Mouse (Mus musculus) cerebellum, adult 9-10 months (tissue): ENCODE measurements around the gene Slc1a2.

ENCODE experiments used
- DNase-seq: peaks from one replicate; pipeline ENCODE4 v3.0.0; 2022

Slc1a2 gene

DNA sequence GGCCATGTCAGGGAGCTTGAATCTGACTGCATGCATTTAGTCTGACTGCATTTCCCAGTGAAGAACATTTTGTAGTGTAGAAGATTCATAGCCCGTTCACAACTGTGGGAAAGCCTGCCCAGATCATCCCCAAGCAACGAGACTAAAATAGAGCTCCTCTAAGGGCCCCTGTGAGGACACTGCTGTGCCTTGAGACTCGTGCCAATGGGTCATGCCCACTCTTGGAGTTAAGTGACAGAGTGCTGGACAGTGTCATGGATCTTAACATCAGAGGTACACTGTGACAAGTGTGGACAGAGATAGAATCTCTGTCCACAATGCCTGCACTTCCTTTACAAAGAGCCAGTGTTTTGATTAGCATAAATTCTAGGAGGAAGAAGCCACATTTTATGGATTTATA lies 109.8 kb downstream of the Slc1a2 start:
- no peak for DNase-seq

DNA sequence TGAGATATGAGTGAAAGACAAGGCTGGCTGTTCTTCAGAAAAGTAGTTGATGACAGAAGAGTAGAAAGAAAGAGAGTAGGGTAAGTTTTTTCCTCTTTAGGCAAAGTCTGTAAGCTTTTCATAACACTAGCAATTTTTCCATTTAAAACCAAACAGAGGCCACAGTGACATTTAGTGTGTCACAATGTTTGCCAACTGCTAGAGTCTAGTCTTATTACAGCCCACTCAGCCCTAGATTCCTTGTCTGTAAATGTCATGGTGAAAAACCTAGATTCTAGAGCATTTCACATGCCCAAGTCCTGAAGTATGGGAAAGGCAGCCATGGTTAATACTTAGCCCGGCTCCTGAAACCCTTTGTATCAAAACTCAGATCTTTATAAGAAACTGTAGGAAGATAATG lies 112.8 kb downstream of the Slc1a2 start:
- no peak for DNase-seq

DNA sequence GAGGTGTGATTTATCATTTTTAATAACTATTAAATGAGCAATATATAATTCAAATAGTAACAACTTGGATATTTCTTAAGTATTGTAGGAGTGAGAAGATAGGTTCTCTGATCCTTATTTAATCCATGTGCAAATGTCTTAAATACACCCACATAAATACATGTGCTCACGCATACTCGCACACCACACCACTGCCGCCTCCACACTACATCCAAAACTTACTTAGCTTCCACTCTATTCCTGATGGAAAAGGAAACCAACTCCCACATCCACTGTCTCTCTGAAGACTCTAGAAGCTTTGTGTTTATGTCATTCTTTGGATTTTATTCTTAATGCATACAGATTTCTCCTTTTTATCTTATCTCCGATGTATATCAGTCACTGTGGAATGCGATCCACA lies 113.8 kb downstream of the Slc1a2 start:
- DNase-seq, result no peak

DNA sequence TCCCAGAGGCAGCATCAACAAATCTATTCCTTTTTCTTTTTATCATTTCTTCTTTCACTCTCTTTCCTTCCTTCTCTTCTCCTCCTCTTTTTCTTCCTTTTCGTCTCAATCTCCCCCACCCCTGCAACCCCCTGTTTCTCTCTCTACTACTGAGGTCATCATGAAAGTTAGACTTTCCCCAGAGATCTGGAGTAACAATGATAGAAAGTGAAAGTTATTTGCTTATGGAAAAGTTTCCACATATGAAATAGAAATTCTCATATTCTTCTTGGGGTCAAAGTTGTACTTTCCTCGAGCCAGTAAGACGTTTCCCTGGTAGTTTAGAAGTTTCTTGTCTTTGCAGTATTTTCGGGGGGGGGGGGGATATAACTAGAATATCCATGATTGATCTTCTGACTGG lies 116.2 kb downstream of the Slc1a2 start:
- DNase-seq, result no peak

DNA sequence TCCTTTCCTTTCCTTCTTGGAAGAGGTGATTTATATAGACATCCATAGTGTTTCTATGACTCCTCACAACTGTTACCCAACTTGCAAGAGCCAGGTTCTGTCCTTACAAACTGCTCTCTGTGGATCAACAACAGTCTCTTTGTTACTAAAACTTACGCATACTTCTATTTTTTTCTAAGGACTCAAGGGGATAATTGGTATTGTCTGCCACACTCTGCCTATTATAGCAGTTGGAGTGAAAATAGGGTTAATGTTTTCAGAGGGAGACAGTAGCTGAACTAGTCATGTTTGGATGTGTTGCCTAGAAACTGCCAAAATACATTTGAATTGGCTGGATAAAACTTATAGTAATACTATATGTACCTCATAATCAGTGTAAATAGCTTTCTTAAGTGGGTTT lies 117.1 kb downstream of the Slc1a2 start:
- no peak for DNase-seq

DNA sequence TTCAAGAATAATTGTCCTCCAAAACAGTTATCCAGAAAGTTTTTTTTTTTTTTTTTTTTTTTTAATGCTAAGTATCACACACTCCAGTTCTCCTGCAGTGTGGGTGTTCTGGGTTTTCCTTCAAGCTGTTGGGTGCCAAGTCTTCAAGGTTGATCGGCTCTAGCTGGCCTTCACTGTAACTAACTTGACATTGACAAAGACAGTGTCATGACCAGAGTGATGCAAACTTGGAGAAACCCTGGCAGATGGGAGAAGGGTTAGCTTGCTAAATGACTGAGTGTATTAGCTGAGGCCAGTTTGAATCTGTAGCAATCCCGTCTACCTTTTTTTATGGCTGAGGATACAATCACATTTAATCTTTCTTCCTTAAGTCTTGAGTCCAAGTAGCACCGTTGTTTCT lies 119.7 kb downstream of the Slc1a2 start:
- no peak for DNase-seq

DNA sequence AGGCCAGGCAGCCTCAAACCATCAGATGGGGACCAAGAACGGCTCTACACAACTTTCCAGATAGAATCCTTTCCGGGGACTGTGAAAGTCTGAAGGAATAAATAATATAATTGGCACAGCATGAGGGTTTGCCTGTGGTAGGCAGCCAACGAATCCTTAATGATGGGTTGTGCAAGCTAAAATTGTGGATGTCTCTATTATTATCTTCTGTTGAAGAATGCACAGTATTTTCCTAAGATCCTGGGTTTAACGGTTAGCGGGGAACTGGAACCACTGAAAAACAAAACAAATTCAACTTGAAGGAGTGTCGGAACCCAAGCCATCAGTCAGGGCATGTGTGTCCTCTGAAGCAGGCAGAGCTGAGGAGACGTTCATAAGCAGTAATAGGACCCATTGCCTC lies 124.3 kb downstream of the Slc1a2 start:
- DNase-seq, result no peak

DNA sequence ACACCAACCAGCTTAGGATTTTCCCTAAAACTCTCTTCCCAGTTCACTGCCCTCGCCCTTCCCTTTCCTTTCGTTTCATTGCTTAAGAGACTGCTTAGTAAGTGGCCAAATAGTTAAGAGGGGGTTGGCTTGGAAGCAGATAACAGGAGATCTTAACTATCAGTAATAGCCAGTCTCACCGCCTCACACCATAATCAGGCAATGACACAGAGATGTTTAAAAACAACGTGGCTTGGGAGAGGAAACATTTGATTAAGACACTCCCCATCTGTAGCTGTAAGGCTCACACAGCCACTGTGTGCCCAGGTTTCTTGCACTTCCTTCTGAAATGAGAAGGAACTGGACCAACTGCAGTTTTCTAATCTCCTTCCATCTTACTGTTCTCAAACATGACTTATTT lies 127.2 kb downstream of the Slc1a2 start:
- DNase-seq, result no peak

DNA sequence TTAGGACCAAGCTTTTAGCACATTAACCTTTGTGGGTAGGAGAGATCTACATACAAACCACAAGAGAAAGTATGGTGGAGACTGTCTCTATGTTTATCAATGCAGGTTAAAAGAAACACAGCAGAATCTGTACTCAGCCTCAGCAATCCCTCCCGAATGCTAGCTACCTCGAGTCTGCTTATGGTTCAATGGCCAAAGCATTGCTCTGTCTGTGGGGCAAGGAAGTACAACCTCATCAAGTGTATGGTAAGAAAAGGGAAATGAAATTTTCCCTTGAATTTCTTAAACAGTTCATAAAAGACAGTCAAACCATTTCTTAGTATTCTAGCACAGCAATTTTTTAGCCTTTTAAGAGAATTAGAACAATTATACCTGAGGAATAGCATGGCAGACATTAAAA lies 133.2 kb downstream of the Slc1a2 start:
- DNase-seq, result no peak

DNA sequence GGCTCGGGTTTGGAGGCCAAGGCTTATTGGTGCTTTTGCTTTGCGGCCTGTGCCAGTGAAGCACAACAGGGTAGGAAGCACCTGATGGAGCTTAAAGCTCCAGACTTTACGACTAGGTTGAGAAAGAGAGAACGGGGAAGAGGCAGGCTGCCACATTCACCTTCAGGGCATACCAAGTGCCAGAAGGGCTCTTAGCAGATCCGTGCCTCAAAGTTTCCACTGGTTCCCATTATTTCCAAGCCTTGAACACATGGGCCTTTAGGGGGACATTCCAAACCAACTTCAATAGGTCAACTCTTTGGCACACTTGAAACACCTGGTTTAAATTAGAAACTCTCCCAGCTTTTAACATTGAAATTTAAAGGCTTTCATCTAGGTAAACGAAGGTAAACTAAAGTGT lies 134.3 kb downstream of the Slc1a2 start:
- no peak for DNase-seq

DNA sequence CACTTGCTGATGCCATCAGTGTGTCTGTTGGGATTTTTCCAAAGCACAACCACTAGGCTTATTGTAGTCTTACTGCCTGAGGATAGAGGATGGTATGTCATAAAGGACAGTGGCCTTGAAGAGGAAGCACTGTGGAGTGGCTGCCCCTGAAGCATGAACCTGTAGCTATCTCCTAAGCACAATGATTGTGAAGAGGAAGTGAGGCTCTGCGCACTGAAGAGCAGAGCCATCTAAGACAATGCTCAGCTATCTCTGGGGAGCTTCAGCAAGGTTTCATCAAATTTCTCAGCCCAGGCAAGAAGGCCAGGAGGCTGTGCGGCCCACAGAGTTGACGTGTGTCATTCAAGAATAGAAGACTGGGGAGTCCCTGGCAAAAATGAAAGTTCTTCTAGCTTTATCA lies 136.6 kb downstream of the Slc1a2 start:
- no peak for DNase-seq

DNA sequence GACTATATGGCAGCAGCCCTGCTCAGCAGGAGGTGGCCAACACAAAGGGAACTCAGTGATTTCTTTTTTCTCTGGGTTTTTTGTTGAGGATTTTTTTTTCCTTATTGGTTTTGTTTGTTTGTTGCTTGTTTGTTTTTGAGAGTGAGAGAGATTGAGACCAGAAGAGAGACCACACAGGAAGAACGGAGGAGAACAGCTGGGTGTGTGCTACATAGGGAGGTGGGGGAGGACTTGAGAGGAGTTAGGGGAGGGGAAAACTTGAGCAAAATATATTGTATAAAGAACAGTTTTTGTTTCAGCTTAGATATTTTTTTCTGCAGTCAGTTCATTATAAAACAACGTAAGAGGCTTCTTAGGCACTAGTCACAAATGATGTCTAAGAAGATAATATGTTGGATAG lies 139.7 kb downstream of the Slc1a2 start:
- no peak for DNase-seq

DNA sequence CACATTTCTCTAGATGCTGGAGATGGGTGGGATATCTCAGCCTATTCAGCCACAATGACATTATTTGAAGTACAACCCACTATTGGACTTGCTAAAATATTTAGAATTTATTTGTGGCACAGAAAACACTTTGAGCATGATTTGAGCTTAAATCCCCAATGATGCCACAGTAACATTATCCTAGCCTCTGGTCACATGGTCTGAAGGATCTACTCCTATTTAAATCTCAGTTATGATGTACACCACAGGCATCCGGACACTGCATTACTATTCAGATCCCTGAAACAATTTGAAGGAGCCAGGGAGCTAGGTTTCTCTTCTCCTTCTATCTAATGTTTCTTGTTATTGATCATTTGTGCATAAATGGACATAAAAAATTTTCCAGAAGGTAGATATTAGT lies 143.4 kb downstream of the Slc1a2 start:
- no peak for DNase-seq

DNA sequence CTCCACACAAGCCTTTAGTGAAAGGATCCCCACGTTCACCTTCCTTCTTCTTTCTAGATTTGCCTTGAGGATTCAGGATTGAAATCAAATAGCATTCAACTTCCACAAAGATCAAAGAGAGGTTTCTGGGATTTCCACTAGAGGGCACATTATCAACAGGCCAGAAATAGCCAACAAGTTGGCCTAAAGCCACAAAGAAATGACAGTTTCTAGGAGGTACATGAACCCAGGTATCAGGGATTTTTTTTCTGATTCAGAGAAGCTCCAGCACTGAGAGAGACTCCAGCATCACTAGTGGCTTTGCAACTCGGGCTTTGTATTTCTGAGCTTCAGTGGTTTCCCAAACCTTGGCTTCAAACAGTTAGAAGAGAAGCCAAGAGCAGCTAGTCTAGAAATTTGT lies 145.7 kb downstream of the Slc1a2 start:
- DNase-seq, result peak; percentile 36

DNA sequence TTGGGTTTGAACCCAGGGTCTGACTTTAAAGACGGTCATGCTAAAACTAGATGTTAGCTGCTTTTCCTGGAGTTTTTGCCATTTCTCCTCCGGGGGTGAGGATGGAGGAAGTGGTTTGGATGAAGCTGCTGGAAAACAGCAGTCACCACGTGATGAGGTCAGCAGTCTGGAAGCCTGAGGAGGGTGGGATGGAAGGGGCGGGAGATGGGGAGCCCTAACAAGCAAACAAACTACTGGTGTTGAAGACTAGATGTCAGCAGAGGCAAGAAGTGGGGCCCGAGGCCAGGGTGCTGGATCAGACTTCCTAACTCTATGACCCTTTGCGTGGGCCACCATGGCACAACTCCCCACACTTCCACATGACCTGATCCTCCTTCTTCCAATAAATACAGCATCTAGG lies 146.8 kb downstream of the Slc1a2 start:
- DNase-seq, result no peak

DNA sequence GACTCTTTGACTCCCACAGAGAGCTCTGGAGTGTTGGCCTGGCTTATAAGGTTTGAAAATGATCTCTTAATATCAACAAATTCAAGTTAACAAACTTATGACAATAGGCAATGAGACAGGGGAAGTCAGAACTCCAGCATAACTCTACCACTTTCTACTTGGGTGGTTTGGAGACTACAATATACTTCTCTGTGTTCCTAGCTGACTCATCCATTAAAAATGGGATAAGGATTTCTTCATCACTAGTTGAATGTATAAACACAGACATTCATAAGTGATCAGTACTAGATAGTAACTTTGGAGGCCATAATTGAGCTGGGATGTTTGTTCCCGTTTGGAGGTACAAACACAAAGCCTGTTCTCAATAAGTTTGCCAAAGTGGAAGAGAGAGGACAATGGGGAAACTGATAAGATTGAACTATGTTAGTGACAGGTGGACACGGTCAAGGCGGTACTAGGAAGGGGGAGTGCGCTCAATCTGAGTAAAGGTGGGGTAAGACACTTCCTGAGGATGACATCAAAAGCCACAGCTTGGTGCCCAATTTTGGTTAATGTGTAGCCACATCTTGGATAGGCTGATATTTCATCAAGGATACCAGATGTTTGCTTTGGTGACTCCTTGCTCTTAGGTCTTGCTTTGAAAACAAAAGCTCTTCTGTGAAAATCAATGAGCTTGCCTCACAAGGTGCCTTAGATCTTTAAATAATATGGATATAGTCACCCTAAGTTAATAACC lies 147.5 kb downstream of the Slc1a2 start:
- DNase-seq, result no peak

DNA sequence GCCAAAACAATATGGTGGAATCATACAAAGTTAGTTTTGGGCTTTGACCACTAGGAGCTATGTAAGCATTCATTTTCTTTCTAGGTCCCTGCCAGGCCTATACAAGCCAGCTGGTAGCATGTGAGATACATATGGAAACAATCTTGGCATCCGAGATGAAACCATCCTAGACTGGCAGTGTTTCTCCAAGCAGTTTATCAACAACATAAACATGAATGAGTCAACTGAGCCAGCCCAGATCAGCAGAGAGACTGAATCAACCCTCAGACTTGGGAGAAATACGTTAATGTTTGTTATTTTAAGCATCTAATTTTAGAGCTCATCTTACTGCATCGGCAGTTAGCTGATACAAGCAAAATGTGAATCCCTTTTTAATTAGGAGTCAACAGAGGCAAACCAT lies 149.2 kb downstream of the Slc1a2 start:
- DNase-seq, result no peak

DNA sequence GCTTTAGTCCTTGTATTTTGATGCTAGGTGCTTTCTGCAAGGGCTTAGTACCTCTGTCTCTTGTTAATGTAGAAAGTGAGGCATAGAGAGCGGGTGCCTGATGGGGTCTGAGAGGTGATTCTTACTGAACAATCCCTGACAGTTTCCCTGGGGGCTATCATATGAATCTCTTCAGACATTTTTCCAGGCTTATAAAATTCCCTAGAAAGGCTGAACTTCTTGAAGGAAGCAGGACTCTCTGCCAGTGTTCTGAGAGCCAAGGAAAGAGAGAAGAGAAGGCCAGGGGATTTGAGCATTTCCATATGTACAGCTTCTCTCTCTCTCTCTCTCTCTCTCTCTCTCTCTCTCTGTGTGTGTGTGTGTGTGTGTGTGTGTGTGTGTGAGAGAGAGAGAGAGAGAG lies 151.0 kb downstream of the Slc1a2 start:
- DNase-seq, result no peak

DNA sequence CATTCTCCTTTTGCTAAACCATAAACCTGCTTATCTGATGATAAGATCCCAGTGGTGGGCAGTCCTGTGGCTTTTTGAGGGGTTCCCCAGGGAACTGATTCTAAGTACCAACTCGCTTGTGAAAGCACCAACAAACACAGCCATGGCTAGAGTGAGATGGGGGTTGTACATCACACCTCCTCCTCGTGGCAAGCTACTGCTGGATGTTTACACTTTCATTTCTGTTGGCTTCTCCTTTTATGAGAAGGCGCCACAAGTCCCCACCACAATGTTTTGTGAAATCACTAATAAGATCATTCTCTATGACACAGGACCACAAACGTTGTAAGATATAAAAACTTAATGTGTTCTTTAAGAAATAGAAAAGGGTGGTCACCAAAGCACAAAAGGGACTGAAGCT lies 154.3 kb downstream of the Slc1a2 start:
- no peak for DNase-seq

DNA sequence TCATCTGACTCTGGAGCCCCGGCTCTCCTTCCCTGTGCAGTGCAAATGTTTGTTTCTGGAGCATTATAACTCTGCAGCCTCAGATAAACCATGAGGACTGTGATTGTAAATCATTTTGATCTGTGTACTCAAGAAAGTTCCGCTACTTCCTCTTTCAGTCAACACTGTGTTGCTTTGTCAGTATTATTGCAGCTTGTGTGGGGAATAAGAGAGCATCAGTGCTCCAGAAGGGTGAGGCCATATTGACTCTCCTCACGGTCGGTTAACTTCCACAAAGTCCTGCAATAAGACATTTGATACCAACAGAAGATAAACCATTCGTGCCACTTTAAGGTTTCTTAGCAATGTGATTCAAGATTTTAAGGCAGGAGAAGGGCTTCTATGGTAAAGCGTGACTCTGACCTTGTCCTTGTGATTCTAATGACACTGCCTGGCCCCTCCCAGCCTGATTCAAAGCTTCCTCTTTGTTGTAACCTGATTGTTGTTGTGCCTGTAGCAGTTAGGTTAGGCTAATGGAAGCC lies 156.9 kb downstream of the Slc1a2 start:
- DNase-seq, result no peak

DNA sequence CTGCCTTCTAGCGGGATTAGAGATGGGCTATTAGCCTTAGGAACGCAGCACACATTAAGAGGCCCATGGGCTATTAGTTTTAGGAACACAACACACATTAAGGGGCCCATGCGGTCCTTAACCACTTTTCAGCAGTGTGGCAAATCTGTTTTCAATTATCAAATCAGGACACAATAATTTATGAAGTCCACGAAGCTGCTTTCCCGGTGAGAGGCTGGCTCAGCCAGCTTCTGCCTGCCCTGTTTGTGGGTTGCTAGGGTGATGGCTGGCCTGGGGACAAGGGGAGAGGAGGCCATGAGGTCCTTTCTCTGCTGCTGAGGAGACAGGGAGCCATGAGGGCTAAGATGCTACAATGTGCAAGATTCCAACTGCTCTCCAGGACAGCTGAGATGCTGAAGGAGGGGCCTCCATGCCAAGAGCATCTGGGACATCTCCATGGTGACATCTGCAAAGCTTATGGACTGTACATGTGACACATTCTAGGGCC lies 161.8 kb downstream of the Slc1a2 start:
- DNase-seq, result peak; percentile 12

DNA sequence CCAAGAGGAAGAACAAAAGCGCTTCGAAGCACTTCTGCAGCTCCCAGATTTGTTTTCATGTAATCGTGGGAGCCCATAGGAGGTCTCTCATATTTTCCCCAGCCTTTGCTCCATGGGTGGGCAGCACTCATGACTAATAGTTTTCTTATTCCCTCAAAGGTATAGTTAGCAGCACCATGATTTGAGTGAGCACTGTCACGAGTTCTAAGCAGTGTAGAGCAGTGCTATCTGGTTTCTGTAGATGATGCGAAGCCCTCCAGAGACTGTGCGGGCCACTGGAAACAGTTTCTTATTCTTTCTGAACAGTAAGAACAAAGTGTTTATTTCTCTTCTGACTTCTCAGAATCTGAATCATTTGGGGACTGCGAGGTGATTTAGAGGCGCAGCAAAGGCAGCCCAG lies 162.3 kb downstream of the Slc1a2 start:
- no peak for DNase-seq

DNA sequence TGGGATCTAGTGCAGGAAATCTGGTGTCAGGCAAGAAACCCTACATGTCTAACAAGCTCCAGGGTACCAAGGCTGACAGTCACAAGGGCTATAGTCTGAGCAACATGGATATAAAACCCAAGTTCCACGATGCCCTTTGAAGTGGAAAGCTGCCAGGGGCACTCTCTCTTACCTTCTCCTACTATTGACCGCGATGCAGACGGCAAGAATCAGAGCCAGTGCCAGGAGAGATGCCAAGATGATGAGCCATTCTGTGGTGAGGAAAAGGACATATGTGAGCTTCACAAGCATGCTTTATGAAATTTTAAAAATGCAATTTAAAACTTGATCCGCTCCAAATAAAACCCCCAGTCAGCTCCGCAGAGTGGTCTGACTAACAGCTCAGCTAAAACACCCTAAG lies 163.6 kb downstream of the Slc1a2 start:
- DNase-seq, result no peak

DNA sequence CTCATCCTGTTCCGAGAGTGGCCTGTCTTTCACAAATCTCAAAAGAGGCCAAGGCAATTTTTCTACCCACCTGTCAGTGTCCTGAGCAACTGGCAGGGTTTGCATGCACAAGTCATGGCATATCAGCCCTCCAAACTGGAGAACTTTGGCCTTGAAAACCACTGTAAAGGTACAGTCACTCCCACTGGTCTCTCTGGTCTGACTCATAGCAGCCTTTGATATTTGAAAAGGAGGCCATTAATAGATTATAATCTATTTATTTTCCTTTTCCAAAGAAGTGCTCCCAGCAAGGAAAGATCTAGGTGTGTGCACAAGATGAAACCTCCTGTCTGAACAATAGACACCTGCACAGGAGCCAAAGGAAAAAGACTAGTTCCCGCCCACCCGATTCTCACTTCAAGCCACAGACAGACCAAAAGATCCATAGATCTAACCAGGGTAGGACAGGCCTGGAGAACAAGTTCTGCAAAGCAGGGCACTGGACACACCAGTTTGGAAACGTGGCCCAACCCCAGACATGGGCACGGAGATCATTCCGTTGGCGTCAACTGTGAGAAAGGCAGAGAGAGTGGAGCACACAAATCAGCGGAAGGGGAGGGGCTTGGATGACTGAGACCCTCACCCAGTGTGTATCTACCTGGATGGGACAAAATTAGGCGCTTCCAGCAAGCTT lies 167.6 kb downstream of the Slc1a2 start:
- DNase-seq, result no peak

DNA sequence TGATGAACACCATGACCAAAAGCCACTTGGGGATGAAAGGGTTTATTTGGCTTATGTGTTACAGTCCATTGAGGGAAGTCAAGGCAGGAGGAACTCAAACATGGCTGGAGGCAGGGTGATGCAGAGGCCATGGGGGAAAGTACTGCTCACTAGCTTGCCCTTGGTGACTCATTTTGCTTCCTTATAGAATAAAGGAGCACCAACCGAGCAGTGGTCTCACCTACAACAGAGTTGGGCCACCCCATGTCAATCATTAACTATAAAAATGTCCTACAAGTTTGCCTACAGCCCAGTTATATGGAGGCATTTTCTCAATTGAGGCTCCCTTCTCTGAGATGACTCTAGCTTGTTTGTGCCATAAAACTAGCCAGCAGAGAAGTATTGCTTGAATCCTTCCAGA lies 169.4 kb downstream of the Slc1a2 start:
- DNase-seq, result no peak
